Mouse (Mus musculus) embryonic facial prominence, embryonic 11.5 days (tissue): Measurements from ENCODE around the gene Hmgcl. TPM values are rescaled to one million over a fixed set of nuclear protein-coding genes. Genes with fewer than 3 reads are reported as not detected.

Experiments
- ATAC-seq: fragments of 200-750 bp; cut with Nextera tagmentation; replicated peaks from 2 replicates; pipeline ENCODE4 v1.8.0; 2017; ENCODE audit warnings: low read depth; ENCODE audit not compliant: insufficient number of reproducible peaks, low FRiP score, low TSS enrichment
- DNase-seq: peaks from one replicate; pipeline ENCODE4 v3.0.0-alpha.2; 2015; ENCODE audit warnings: low spot score
- H3K27ac ChIP-seq: fragments of 300-500 bp; sonication (generic); replicated peaks from 2 replicates; pipeline ENCODE4 v1.5.1; 2014; ENCODE audit warnings: mild to moderate bottlenecking, low read depth, low read length, control low read depth
- H3K27me3 ChIP-seq: fragments of 300-500 bp; sonication (generic); 2 replicates; pipeline ENCODE4 v1.6.1; 2014; ENCODE audit warnings: mild to moderate bottlenecking, low read length, moderate library complexity, mixed read lengths; ENCODE audit not compliant: control insufficient read depth, insufficient read depth
- H3K36me3 ChIP-seq: fragments of 300-500 bp; sonication (generic); replicated peaks from 2 replicates; pipeline ENCODE4 v1.6.1; 2014; ENCODE audit warnings: low read depth, mild to moderate bottlenecking, low read length, moderate library complexity, mixed read lengths; ENCODE audit not compliant: control insufficient read depth, insufficient read depth
- H3K4me1 ChIP-seq: fragments of 300-500 bp; sonication (generic); 2 replicates; pipeline ENCODE4 v1.6.1; 2014; ENCODE audit warnings: low read length, mixed read lengths; ENCODE audit not compliant: control insufficient read depth, insufficient read depth
- H3K4me2 ChIP-seq: fragments of 300-500 bp; sonication (generic); 2 replicates; pipeline ENCODE4 v1.6.1; 2014; ENCODE audit warnings: low read depth, mild to moderate bottlenecking, control low read depth, low read length, moderate library complexity
- H3K4me3 ChIP-seq: fragments of 300-500 bp; sonication (generic); 2 replicates; pipeline ENCODE4 v1.5.1; 2014; ENCODE audit warnings: low read depth, low read length, control low read depth
- H3K9ac ChIP-seq: fragments of 300-500 bp; sonication (generic); replicated peaks from 2 replicates; pipeline ENCODE4 v1.6.1; 2014; ENCODE audit warnings: mild to moderate bottlenecking, control low read depth, low read length
- H3K9me3 ChIP-seq: fragments of 300-500 bp; sonication (generic); replicated peaks from 2 replicates; pipeline ENCODE4 v1.6.1; 2016; ENCODE audit warnings: mild to moderate bottlenecking, low read length, inconsistent platforms, mixed read lengths; ENCODE audit not compliant: control insufficient read depth
- WGBS: fragments of 180-500 bp; shearing (Covaris S2); extraction: QIAGEN DNeasy Blood & Tissue Kit; methylation state at CpG from one replicate; pipeline ENCODE4 v1.1.7; 2014; 5-methylcytosine and 5-hydroxymethylcytosine counted together
- polyA plus RNA-seq: library from polyadenylated mRNA; unstranded; fragments of >200 nt; fragmentation: Nextera tagmentation; extraction: Ambion mirVana; gene quantifications from 2 replicates; pipeline ENCODE4 v1.2.1, GENCODE M21; 2014

Hmgcl gene
- polyA plus RNA-seq, 1 experiment from 2014 or later, result 67.0 TPM

GRCm38 (mm10) chr4:135953179-135953578 is 6.9 kb downstream of the Hmgcl start:
- Histone ChIP-seq H3K27ac (no peak overlapping the region), H3K36me3 (no peaks in the 10 kb centered on the region; the same call in 1 of the 2 replicates), H3K27me3 (no peaks in the 10 kb centered on the region), H3K9ac (no peak overlapping the region), H3K9me3 (no peaks in the 10 kb centered on the region), H3K4me2 (no peak overlapping the region), H3K4me1 (no peaks in the 10 kb centered on the region), H3K4me3 (no peak overlapping the region)
- DNase-seq (no peak), ATAC-seq (no peak)
- WGBS, result 89% methylated on average over 3 of the region's 3 CpGs

GRCm38 (mm10) chr4:135954241-135954640 is 8.0 kb downstream of the Hmgcl start:
- Histone ChIP-seq H3K27me3 (no peaks in the 10 kb centered on the region), H3K4me1 (no peaks in the 10 kb centered on the region), H3K4me2 (no peak overlapping the region), H3K4me3 (no peak overlapping the region), H3K27ac (no peak overlapping the region), H3K9ac (no peak overlapping the region), H3K9me3 (no peaks in the 10 kb centered on the region), H3K36me3 (no peaks in the 10 kb centered on the region; the same call in 1 of the 2 replicates)
- WGBS, result 15% methylated on average over 2 of the region's 2 CpGs
- peak; percentile 81 for DNase-seq
- ATAC-seq, result no peak; the same call in 1 of the 2 replicates

GRCm38 (mm10) chr4:135955886-135956285 is 9.6 kb downstream of the Hmgcl start:
- ATAC-seq, result no peak
- 82% methylated on average over 9 of the region's 9 CpGs for WGBS
- H3K36me3 ChIP-seq, result no peaks in the 10 kb centered on the region; the same call in 1 of the 2 replicates
- no peaks in the 10 kb centered on the region for H3K4me1 ChIP-seq
- H3K4me3 ChIP-seq, result no peak overlapping the region
- no peaks in the 10 kb centered on the region for H3K9me3 ChIP-seq
- H3K27ac ChIP-seq, result no peak overlapping the region
- no peak overlapping the region for H3K4me2 ChIP-seq
- no peaks in the 10 kb centered on the region for H3K27me3 ChIP-seq
- no peak overlapping the region for H3K9ac ChIP-seq
- no peak for DNase-seq

- Histone ChIP-seq H3K4me3 (no peak overlapping the region), H3K36me3 (no peaks in the 10 kb centered on the region), H3K4me2 (no peak overlapping the region), H3K9me3 (no peaks in the 10 kb centered on the region), H3K4me1 (no peaks in the 10 kb centered on the region; the same call in 1 of the 2 replicates), H3K27me3 (no peaks in the 10 kb centered on the region), H3K9ac (no peak overlapping the region), H3K27ac (no peak overlapping the region)
- ATAC-seq (no peak), DNase-seq (no peak)
- WGBS, result 59% methylated on average over 8 of the region's 8 CpGs
Observed at GRCm38 (mm10) chr4:135958354-135958753, 12.1 kb downstream of the Hmgcl start.

GRCm38 (mm10) chr4:135960717-135961116 is 14.5 kb downstream of the Hmgcl start:
- H3K4me2 ChIP-seq, result no peak overlapping the region
- no peaks in the 10 kb centered on the region; the same call in 1 of the 2 replicates for H3K4me1 ChIP-seq
- H3K36me3 ChIP-seq, result no peaks in the 10 kb centered on the region
- no peak overlapping the region; the same call in 1 of the 2 replicates for H3K9ac ChIP-seq
- 27% methylated on average over 5 of the region's 5 CpGs for WGBS
- no peaks in the 10 kb centered on the region for H3K9me3 ChIP-seq
- DNase-seq, result peak; percentile 91
- H3K27ac ChIP-seq, result no peak overlapping the region
- no peaks in the 10 kb centered on the region for H3K27me3 ChIP-seq
- no peak for ATAC-seq
- no peak overlapping the region for H3K4me3 ChIP-seq

- Histone ChIP-seq H3K27me3 (no peaks in the 10 kb centered on the region), H3K4me1 (no peaks in the 10 kb centered on the region; the same call in 1 of the 2 replicates), H3K9ac (no peak overlapping the region), H3K36me3 (no peaks in the 10 kb centered on the region), H3K27ac (no peak overlapping the region), H3K4me2 (no peak overlapping the region), H3K9me3 (no peaks in the 10 kb centered on the region), H3K4me3 (no peak overlapping the region)
- no peak for ATAC-seq
- no peak for DNase-seq
- WGBS, result 84% methylated on average over 5 of the region's 5 CpGs
Observed at GRCm38 (mm10) chr4:135961709-135962108, 15.5 kb downstream of the Hmgcl start.

- no peaks in the 10 kb centered on the region; the same call in 1 of the 2 replicates for H3K36me3 ChIP-seq
- 83% methylated on average over 7 of the region's 7 CpGs for WGBS
- no peaks in the 10 kb centered on the region for H3K9me3 ChIP-seq
- DNase-seq (no peak), ATAC-seq (no peak)
- H3K9ac ChIP-seq, result no peak overlapping the region
- H3K4me3 ChIP-seq, result no peak overlapping the region
- no peak overlapping the region for H3K4me2 ChIP-seq
- no peaks in the 10 kb centered on the region for H3K27me3 ChIP-seq
- no peak overlapping the region for H3K27ac ChIP-seq
- no peaks in the 10 kb centered on the region; the same call in 1 of the 2 replicates for H3K4me1 ChIP-seq
Observed at GRCm38 (mm10) chr4:135962198-135962597, 15.9 kb downstream of the Hmgcl start.

- Histone ChIP-seq H3K4me1 (no peaks in the 10 kb centered on the region; the same call in 1 of the 2 replicates), H3K9me3 (no peaks in the 10 kb centered on the region), H3K4me3 (peak overlapping the region; percentile 69), H3K36me3 (peaks cover 4% of the 10 kb centered on the region), H3K27ac (peak overlapping the region; percentile 73), H3K9ac (peak overlapping the region; percentile 82), H3K27me3 (no peaks in the 10 kb centered on the region), H3K4me2 (peak overlapping the region; percentile 70)
- ATAC-seq, result no peak
- 6% methylated on average over 15 of the region's 15 CpGs for WGBS
- DNase-seq, result no peak
Observed at GRCm38 (mm10) chr4:135962946-135963345, 16.7 kb downstream of the Hmgcl start.
